Mouse (Mus musculus) lung, adult 2 months (tissue): Measurements from ENCODE around the gene Nop2. TPM values are rescaled to one million over a fixed set of nuclear protein-coding genes. Genes with fewer than 3 reads are reported as not detected.
A peak's percentile ranks its signal among the peaks of the same experiment; 100 is the strongest.

Experiments
- DNase-seq: peaks from one replicate; pipeline ENCODE4 v3.0.0; 2022
- H3K4me1 ChIP-seq: fragments of 200-500 bp; 2 replicates; pipeline ENCODE4 v1.6.1; 2011; ENCODE audit warnings: low read length; ENCODE audit not compliant: control insufficient read depth, insufficient read depth
- H3K4me3 ChIP-seq: fragments of 200-500 bp; replicated peaks from 2 replicates; pipeline ENCODE3; 2011; ENCODE audit warnings: low read depth, mild to moderate bottlenecking, control low read depth, low read length; ENCODE audit errors: extremely low read depth
- CTCF ChIP-seq: fragments of 200-500 bp; IDR thresholded peaks from 2 replicates; pipeline ENCODE4 v1.5.1; 2011; ENCODE audit warnings: mild to moderate bottlenecking, low read length, control low read depth; ENCODE audit not compliant: insufficient read depth
- POLR2A ChIP-seq: fragments of 200-500 bp; IDR thresholded peaks from 2 replicates; pipeline ENCODE4 v1.6.1; 2011; ENCODE audit warnings: low read depth, mild to moderate bottlenecking, control low read depth, low read length, borderline replicate concordance; ENCODE audit errors: extremely low read depth
- WGBS: fragments of 180-500 bp; shearing (Covaris S2); methylation state at CpG from one replicate; pipeline ENCODE4 v1.1.7; 2018; 5-methylcytosine and 5-hydroxymethylcytosine counted together
- polyA plus RNA-seq: library from polyadenylated mRNA; depleted of rRNA; stranded (reverse); fragments of >200 nt; gene quantifications from 2 replicates; pipeline ENCODE4 v1.2.3, GENCODE M21; 2012; rRNA removed

Nop2 gene
- polyA plus RNA-seq, 1 experiment, result 13.6 TPM

GRCm38 (mm10) chr6:125186203-125186602 is 54.5 kb downstream of the Nop2 start:
- DNase-seq, result no peak
- no peak overlapping the region for H3K4me3 ChIP-seq
- 93% methylated on average over 10 of the region's 10 CpGs for WGBS
- TF ChIP-seq POLR2A (no peak), CTCF (no peak)
- no peaks in the 10 kb centered on the region; the same call in 1 of the 2 replicates for H3K4me1 ChIP-seq

- no peaks in the 10 kb centered on the region; the same call in 1 of the 2 replicates for H3K4me1 ChIP-seq
- no peak overlapping the region for H3K4me3 ChIP-seq
- DNase-seq, result no peak
- no peak for TF ChIP-seq POLR2A
- TF ChIP-seq CTCF, result no peak
These were observed 59.1 kb downstream of the Nop2 start for GRCm38 (mm10) chr6:125190816-125191215.

- TF ChIP-seq CTCF, result no peak
- TF ChIP-seq POLR2A, result peak; percentile 34; the same call in 1 of the 2 replicates
- peak within 1 kb of the TSS; percentile 89 for H3K4me3 ChIP-seq
- peak; percentile 93 for DNase-seq
- no peaks in the 10 kb centered on the region; the same call in 1 of the 2 replicates for H3K4me1 ChIP-seq
- WGBS, result under 1% methylated on average over 54 of the region's 54 CpGs
These were observed 59.8 kb downstream of the Nop2 start, which contains the start of the genes Ncapd2 and Mrpl51 for GRCm38 (mm10) chr6:125191332-125192015. Gene Ncapd2, minus strand, starts transcription at chr6:125191701. Gene Mrpl51, plus strand, starts transcription at chr6:125191801.

- under 1% methylated on average over 34 of the region's 34 CpGs for WGBS
- DNase-seq, result peak; percentile 89
- Histone ChIP-seq H3K4me3 (peak overlapping the region; percentile 89), H3K4me1 (no peaks in the 10 kb centered on the region; the same call in 1 of the 2 replicates)
- no peak for TF ChIP-seq CTCF
- peak; percentile 46; the same call in 1 of the 2 replicates for TF ChIP-seq POLR2A
These were observed 60.5 kb downstream of the Nop2 start for GRCm38 (mm10) chr6:125192016-125192714.

GRCm38 (mm10) chr6:125192841-125193240 is 61.1 kb downstream of the Nop2 start:
- 24% methylated on average over 5 of the region's 5 CpGs for WGBS
- Histone ChIP-seq H3K4me1 (no peaks in the 10 kb centered on the region; the same call in 1 of the 2 replicates), H3K4me3 (peak overlapping the region; percentile 89)
- TF ChIP-seq CTCF, result no peak
- TF ChIP-seq POLR2A, result no peak
- no peak for DNase-seq

DNA sequence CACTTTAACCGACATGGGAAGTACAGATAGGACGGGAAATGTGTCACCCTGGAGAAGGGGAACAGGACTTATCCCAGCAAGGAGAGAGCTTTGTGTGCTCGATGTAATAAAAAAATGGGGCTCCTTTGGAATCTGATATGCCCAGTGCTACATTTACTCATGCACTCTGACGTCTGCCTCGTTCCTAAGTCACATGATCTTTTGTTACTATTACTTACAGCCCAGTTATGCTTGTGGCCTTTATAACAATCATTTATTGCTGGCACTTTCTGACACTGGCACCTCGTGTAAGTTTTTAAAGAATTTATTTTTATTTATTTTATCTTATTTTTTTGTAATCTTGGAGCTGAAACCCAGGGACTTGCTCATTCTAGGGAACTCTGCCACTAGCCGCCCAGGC is 61.7 kb downstream of the Nop2 start:
- Histone ChIP-seq H3K4me3 (no peak overlapping the region), H3K4me1 (no peaks in the 10 kb centered on the region; the same call in 1 of the 2 replicates)
- 50% methylated on average over 7 of the region's 7 CpGs for WGBS
- no peak for DNase-seq
- TF ChIP-seq CTCF (no peak), POLR2A (no peak)

Other genes with a start within 250 kb of the Nop2 start
- 1.9 and 2.7 TPM in 2 replicates for gene Cd4, start 243.7 kb upstream of the Nop2 start, polyA plus RNA-seq
- 1.4 and 1.9 TPM in 2 replicates for gene Lag3, start 220.2 kb upstream of the Nop2 start, polyA plus RNA-seq
- gene Ptms, start 211.8 kb upstream of the Nop2 start, polyA plus RNA-seq, result 1,982 and 2,310 TPM in 2 replicates
- gene Mlf2, start 200.5 kb upstream of the Nop2 start, polyA plus RNA-seq, result 313 and 336 TPM in 2 replicates
- 178 and 213 TPM in 2 replicates for gene Cops7a, start 166.4 kb upstream of the Nop2 start, polyA plus RNA-seq
- 1.4 and 2.2 TPM in 2 replicates for gene Pianp, start 135.2 kb upstream of the Nop2 start, polyA plus RNA-seq
- gene Zfp384, start 122.8 kb upstream of the Nop2 start, polyA plus RNA-seq, result 44.8 and 48.4 TPM in 2 replicates
- gene Ing4, start 92.1 kb upstream of the Nop2 start, polyA plus RNA-seq, result 30.3 and 50.5 TPM in 2 replicates
- 23.7 TPM in 2 replicates for gene Acrbp, start 82.2 kb upstream of the Nop2 start, polyA plus RNA-seq
- gene Lpar5, start 64.0 kb upstream of the Nop2 start, polyA plus RNA-seq, result 6.5 and 13.9 TPM in 2 replicates
- 108 and 129 TPM in 2 replicates for gene Chd4, start 35.9 kb upstream of the Nop2 start, polyA plus RNA-seq
- 45.0 and 51.0 TPM in 2 replicates for gene Iffo1, start 13.3 kb downstream of the Nop2 start, polyA plus RNA-seq
- gene Gapdh, start 34.6 kb downstream of the Nop2 start, polyA plus RNA-seq, result 1,317 and 1,826 TPM in 2 replicates
- gene Ncapd2, start 59.8 kb downstream of the Nop2 start, polyA plus RNA-seq, result 15.5 and 34.2 TPM in 2 replicates
- gene Mrpl51, start 59.9 kb downstream of the Nop2 start, polyA plus RNA-seq, result 30.1 and 39.4 TPM in 2 replicates
- 12.5 and 22.0 TPM in 2 replicates for gene Vamp1, start 83.6 kb downstream of the Nop2 start, polyA plus RNA-seq
- gene Tapbpl, start 100.0 kb downstream of the Nop2 start, polyA plus RNA-seq, result 29.8 and 33.4 TPM in 2 replicates
- gene Cd27, start 105.1 kb downstream of the Nop2 start, polyA plus RNA-seq, result 8.1 and 9.8 TPM in 2 replicates
- 0.17 and 0.19 TPM in 2 replicates for gene Tuba3a, start 154.1 kb downstream of the Nop2 start, polyA plus RNA-seq
- gene Ltbr, start 182.0 kb downstream of the Nop2 start, polyA plus RNA-seq, result 107 and 116 TPM in 2 replicates
- gene Scnn1a, start 188.8 kb downstream of the Nop2 start, polyA plus RNA-seq, result 245 and 249 TPM in 2 replicates
- 186 and 200 TPM in 2 replicates for gene Tnfrsf1a, start 217.5 kb downstream of the Nop2 start, polyA plus RNA-seq
- gene Plekhg6, start 248.9 kb downstream of the Nop2 start, polyA plus RNA-seq, result 1.3 and 2.6 TPM in 2 replicates